Mouse (Mus musculus) naive thymus-derived CD4-positive, alpha-beta T cell, adult 2 months (primary cell): ENCODE results near the gene Gabpb1.

Source experiments
- DNase-seq: peaks from one replicate; pipeline ENCODE4 v3.0.0-alpha.2; 2011; ENCODE audit warnings: low read depth

Gene Gabpb1

DNA sequence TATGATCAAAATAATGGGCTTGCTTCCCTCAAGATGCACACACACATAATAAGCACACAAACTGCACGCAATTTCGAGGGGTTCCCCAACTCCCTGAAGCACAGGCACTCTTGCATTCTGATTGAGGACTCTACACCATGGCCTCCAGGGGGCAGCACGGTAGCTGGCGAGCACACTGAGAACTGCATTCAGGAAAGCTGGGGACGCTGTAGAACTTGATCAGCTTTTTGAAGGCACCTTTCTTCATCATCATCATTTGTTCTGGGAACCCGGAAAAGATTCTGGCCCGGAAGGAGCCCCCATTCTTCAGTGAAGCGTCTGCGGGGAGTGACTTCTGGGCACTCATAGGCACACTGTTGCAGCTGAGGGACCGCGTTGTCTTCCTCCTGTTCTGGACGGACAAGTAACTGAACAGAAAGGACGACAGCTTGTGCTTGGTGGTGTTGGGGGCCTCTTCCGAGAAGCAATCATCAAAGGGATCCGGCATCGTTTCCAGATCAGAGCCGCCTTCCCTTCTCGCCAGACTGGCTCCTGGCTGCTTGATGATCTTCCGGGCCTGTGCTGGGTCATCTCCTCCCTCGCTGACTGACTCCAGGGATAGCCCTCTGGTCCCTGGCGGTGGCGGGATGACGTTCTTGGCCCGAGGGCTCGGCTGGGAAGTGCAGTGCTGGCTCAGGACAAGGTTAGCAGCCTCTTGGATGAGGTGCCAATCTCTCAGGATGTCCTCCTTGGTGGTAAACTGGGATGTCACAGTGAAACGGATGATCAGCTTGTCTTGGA, 82.1 kb downstream of the Gabpb1 start:
- peak; percentile 89 for DNase-seq

DNA sequence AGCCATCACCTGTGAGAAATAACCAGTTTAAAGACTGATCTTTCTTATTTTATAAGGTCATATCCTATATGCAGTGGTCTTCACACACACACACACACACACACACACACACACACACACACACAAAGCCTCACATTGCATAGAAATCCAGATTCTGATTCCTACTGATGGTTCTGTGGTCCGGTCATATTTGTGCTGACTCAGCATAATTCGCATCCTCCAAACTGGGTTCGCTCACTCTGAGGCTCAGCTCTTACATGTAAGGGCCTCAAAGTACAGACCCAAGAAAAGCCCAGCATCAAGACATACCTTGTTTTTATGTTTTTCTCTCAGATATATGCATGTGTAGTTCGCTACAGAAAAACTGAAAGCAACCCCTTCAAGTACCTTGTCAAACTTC, 84.8 kb downstream of the Gabpb1 start:
- no peak for DNase-seq

DNA sequence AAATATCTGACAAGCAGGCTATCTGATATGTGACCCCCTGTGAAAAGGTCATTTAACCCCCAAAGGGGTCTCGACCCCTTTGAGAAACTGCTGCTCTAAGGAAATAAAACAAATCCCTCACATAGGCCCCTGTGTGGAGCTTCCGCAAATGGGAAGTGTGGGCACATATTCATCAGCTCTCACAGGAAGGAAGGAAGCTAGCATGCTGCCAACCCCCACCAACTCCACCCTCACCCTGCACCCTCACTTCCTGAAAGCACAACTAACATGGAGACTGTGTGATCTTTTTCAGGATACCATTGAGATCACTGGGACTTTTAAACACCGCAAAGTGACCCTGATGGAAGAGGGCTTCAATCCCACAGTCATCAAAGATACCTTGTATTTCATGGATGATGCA, 88.7 kb downstream of the Gabpb1 start:
- no peak for DNase-seq

DNA sequence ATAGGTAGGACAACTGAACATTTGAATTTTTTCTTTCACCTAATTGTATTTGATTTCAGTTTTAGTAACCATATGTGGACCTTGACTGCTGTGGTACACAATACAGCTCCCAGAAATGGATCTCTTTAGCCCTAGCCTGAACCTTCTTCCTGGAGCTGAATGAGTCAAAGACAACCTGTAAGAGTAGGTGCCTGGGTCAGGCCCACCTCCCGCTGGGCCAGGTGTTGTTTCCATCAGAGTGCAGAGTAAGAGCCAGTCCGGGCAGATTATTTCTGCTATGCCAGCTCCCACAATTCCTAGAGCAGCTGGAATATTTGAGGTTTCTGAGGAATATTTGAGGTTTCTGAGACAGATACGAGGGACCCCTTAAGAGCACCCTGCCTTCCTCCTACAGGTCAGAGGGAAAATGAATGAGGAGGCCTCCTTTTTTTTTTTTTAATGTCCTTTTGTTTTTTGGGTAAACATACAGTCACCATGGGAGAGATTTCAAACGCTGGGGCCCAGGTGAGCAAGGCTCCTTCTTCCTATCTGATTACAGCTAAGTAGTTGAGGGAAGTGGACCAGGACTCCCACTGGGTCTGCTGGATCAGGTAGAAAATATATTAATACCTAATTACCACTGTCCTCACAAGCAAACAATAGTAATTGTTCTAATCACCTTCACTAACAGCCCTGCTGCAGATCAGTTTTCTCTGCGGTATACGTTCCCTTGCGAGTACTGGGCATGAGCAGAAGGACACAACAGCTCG, 91.3 kb downstream of the Gabpb1 start:
- DNase-seq = no peak

DNA sequence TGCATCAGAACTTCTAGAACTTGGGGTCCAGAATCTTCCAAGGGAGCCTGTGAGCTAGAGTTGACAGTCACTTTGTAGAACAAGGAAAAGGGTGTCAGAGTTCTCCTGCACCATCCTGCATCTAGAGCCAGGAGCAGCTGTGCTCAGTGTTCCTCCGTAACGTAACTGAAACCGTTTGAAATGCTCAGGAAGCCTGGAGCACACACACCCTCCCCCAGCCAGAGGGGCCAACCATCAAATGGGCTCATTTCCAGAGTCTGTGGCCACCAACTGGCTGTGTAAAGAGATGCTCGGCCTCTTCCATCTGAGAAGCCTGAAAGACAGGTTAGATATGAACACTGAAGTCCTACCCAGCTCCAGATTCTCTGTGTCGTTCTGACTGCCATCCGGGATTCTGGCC, 92.2 kb downstream of the Gabpb1 start:
- DNase-seq = no peak

DNA sequence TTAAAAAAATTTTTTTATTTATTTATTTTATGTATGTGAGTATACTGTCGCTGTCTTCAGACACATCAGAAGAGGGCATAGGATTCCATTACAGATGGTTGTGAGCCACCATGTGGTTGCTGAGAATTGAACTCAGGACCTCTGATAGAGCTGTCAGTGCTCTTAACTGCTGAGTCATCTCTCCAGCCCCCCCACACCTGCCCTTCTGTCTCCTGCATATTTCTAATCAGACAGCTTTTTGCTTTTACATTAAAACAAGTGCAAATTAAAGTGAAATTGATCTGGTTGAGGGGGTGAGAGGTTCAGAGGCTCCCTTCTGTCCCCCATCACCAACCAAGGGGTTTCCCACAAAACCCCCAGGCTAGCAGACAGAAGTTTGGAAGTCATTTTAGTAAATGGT, 96.9 kb downstream of the Gabpb1 start:
- DNase-seq = no peak
